Mouse (Mus musculus) megakaryocyte-erythroid progenitor cell, adult 5-6 weeks (primary cell): ENCODE measurements around the gene Prkaa1. TPM values are rescaled to one million over a fixed set of nuclear protein-coding genes. Genes with fewer than 3 reads are reported as not detected.
"Not testable (repeated sequence)": the region's sequence is repeated elsewhere in the genome, so short reads cannot be mapped to it uniquely, and the experiment has no call there.

Experiments used
- ATAC-seq: replicated peaks from 2 replicates; pipeline ENCODE4 v1.8.0; 2016; ENCODE audit warnings: mild to moderate bottlenecking, inconsistent platforms; ENCODE audit not compliant: severe bottlenecking, poor library complexity, low FRiP score, low TSS enrichment
- total RNA-seq, 2 experiments: library from RNA; stranded (forward) in 1 of 2; stranded (reverse) in 1 of 2; fragments of 200-1000, 215-1000 nt in 1 of 2; fragments of >200 nt in 1 of 2; fragmentation: Nextera tagmentation in 1 of 2; gene quantifications; 2 replicates each; pipeline ENCODE4 v1.2.3; 2014 to 2017

Gene Prkaa1
- total RNA-seq, 2 experiments from 2014 or later, result 56.0 to 69.1 TPM

GRCm38 (mm10) chr15:5230746-5231145 is 87.1 kb downstream of the Prkaa1 start:
- not testable (repeated sequence) for ATAC-seq

Other genes starting within 250 kb of the Prkaa1 start
- gene Mroh2b, start 245.1 kb upstream of the Prkaa1 start, total RNA-seq (2014; fragmentation: Nextera tagmentation), result not detected in 2 replicates
- not detected in 2 replicates for gene Mroh2b, start 245.1 kb upstream of the Prkaa1 start, total RNA-seq (2017)
- gene C7, start 80.1 kb upstream of the Prkaa1 start, total RNA-seq (2014; fragmentation: Nextera tagmentation), result not detected in 2 replicates
- gene C7, start 80.1 kb upstream of the Prkaa1 start, total RNA-seq (2017), result not detected in 2 replicates
- 1.2 and 1.4 TPM in 2 replicates for gene Card6, start 35.3 kb upstream of the Prkaa1 start, total RNA-seq (2014; fragmentation: Nextera tagmentation)
- gene Card6, start 35.3 kb upstream of the Prkaa1 start, total RNA-seq (2017), result 0.19 and 0.52 TPM in 2 replicates
- gene Rpl37, start 27.2 kb upstream of the Prkaa1 start, total RNA-seq (2014; fragmentation: Nextera tagmentation), result 2,794 and 2,966 TPM in 2 replicates
- gene Rpl37, start 27.2 kb upstream of the Prkaa1 start, total RNA-seq (2017), result 2,588 and 3,250 TPM in 2 replicates
- gene Ttc33, start 41.7 kb downstream of the Prkaa1 start, total RNA-seq (2014; fragmentation: Nextera tagmentation), result 12.6 and 21.2 TPM in 2 replicates
- 35.6 and 36.8 TPM in 2 replicates for gene Ttc33, start 41.7 kb downstream of the Prkaa1 start, total RNA-seq (2017)
- gene Ptger4, start 100.3 kb downstream of the Prkaa1 start, total RNA-seq (2014; fragmentation: Nextera tagmentation), result 7.3 and 9.9 TPM in 2 replicates
- gene Ptger4, start 100.3 kb downstream of the Prkaa1 start, total RNA-seq (2017), result 5.1 and 5.9 TPM in 2 replicates